Mouse (Mus musculus) midbrain, postnatal 0 days (tissue): ENCODE data around the gene Pcdh9. TPM values are rescaled to one million over a fixed set of nuclear protein-coding genes. Genes with fewer than 3 reads are reported as not detected.

Experiments used
- ATAC-seq: fragments of 200-750 bp; cut with Nextera tagmentation; 2 replicates; pipeline ENCODE4 v1.8.0; 2017; ENCODE audit warnings: moderate number of reproducible peaks, mild to moderate bottlenecking, moderate TSS enrichment, moderate library complexity; ENCODE audit not compliant: low FRiP score
- DNase-seq: peaks from one replicate; pipeline ENCODE4 v3.0.0-alpha.2; 2015; ENCODE audit warnings: low spot score
- H3K27ac ChIP-seq: fragments of 300-500 bp; sonication (generic); 2 replicates; pipeline ENCODE4 v1.5.1; 2014; ENCODE audit warnings: low read depth, mild to moderate bottlenecking, low read length, mixed read lengths
- H3K27me3 ChIP-seq: fragments of 300-500 bp; sonication (generic); 2 replicates; pipeline ENCODE4 v1.6.1; 2014; ENCODE audit warnings: low read length, control low read depth, mixed read lengths; ENCODE audit not compliant: insufficient read depth
- H3K36me3 ChIP-seq: fragments of 300-500 bp; sonication (generic); 2 replicates; pipeline ENCODE4 v1.6.1; 2014; ENCODE audit warnings: low read length, control low read depth, mixed read lengths; ENCODE audit not compliant: insufficient read depth
- H3K4me1 ChIP-seq: fragments of 300-500 bp; sonication (generic); 2 replicates; pipeline ENCODE4 v1.6.1; 2014; ENCODE audit warnings: mild to moderate bottlenecking, control low read depth, antibody characterized with exemption, low read length, mixed read lengths; ENCODE audit not compliant: insufficient read depth
- H3K4me2 ChIP-seq: fragments of 300-500 bp; sonication (generic); 2 replicates; pipeline ENCODE4 v1.6.1; 2014; ENCODE audit warnings: low read depth, mild to moderate bottlenecking, low read length, mixed read lengths; ENCODE audit not compliant: poor library complexity, severe bottlenecking
- H3K4me3 ChIP-seq: fragments of 300-500 bp; sonication (generic); 2 replicates; pipeline ENCODE4 v1.5.1; 2014; ENCODE audit warnings: low read depth, mild to moderate bottlenecking, low read length, moderate library complexity
- H3K9ac ChIP-seq: fragments of 300-500 bp; sonication (generic); replicated peaks from 2 replicates; pipeline ENCODE4 v1.6.1; 2014; ENCODE audit warnings: mild to moderate bottlenecking, low read length, moderate library complexity, mixed read lengths; ENCODE audit not compliant: poor library complexity, severe bottlenecking
- H3K9me3 ChIP-seq: fragments of 300-500 bp; sonication (generic); 2 replicates; pipeline ENCODE4 v1.6.1; 2016; ENCODE audit warnings: low read length, control low read depth
- CTCF ChIP-seq: IDR thresholded peaks from 2 replicates; pipeline ENCODE4 v1.5.1; 2016; ENCODE audit warnings: antibody characterized with exemption, mild to moderate bottlenecking
- WGBS: fragments of 180-500 bp; shearing (Covaris S2); extraction: QIAGEN DNeasy Blood & Tissue Kit; methylation state at CpG from one replicate; pipeline ENCODE4 v1.1.7; 2014; 5-methylcytosine and 5-hydroxymethylcytosine counted together
- polyA plus RNA-seq: library from polyadenylated mRNA; unstranded; fragments of >200 nt; fragmentation: Nextera tagmentation; extraction: Ambion mirVana; gene quantifications from 2 replicates; pipeline ENCODE4 v1.2.1, GENCODE M21; 2015
- total RNA-seq: library from RNA; depleted of rRNA; stranded (reverse); fragments of >200 nt; gene quantifications from 2 replicates; pipeline ENCODE4 v1.2.3, GENCODE M21; 2014

The Pcdh9 gene
- total and polyA plus RNA-seq, 2 experiments from 2014 or later, result 149 to 164 TPM

- ATAC-seq, result no peak
- no peaks in the 10 kb centered on the region for H3K36me3 ChIP-seq
Measured at GRCm38 (mm10) chr14:93385090-93385489, 505.4 kb downstream of the Pcdh9 start.

DNA sequence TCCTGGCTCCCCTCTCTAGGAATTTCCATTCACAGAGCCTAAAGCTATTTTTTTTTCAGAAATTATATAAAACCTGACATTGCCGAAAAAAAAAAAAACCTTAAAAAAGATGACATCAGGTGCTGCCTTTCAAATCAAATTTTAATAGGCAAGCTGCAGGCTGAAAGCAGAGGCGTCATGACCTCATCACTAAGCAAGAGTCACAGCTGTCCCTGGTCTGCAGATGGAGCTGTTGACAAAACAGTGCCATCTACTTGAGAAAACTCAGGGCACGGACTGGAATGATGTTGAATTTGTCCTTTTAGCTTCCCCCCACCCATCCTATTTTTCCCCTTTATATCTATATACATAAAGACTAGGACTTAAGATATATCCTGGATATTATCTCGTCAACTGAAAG lies 509.3 kb downstream of the Pcdh9 start:
- H3K9ac ChIP-seq, result no peak overlapping the region
- H3K27me3 ChIP-seq, result no peaks in the 10 kb centered on the region
- no peaks in the 10 kb centered on the region for H3K9me3 ChIP-seq
- 42% methylated on average over 4 of the region's 4 CpGs for WGBS
- H3K4me2 ChIP-seq, result no peak overlapping the region
- DNase-seq (peak; percentile 79), ATAC-seq (no peak)
- peak; percentile 69 for TF ChIP-seq CTCF
- H3K4me1 ChIP-seq, result no peaks in the 10 kb centered on the region
- H3K4me3 ChIP-seq, result no peak overlapping the region
- H3K27ac ChIP-seq, result no peak overlapping the region
- H3K36me3 ChIP-seq, result no peaks in the 10 kb centered on the region

More at GRCm38 (mm10) chr14:93385090-93385489, 505.4 kb downstream of the Pcdh9 start:
- H3K9me3 ChIP-seq, result no peaks in the 10 kb centered on the region
- TF ChIP-seq CTCF, result no peak
- no peaks in the 10 kb centered on the region for H3K4me1 ChIP-seq
- DNase-seq, result peak; percentile 80
- no peaks in the 10 kb centered on the region for H3K27me3 ChIP-seq
- no peak overlapping the region for H3K9ac ChIP-seq
- 85% methylated on average over 2 of the region's 2 CpGs for WGBS
- no peak overlapping the region for H3K4me3 ChIP-seq
- no peak overlapping the region for H3K27ac ChIP-seq
- no peak overlapping the region for H3K4me2 ChIP-seq

DNA sequence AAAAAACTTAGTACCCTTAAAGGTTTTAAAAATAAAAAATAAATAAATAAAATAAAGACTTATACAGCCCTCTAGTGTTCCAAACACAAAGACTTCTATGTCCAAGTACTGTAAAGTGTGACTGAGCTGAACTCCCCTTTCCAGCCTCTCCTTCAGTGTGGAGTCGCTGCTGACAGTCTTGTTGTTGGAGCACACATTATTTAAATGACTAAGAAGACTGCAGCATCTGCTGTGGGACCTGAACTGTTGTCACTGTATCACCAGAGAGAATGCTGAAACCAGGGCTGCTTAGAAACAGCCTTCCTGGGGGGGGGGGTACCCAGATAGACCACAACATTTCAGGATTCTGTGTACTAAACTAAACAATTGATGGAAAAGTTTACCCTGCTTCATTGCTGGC lies 509.7 kb downstream of the Pcdh9 start:
- no peak overlapping the region for H3K9ac ChIP-seq
- H3K9me3 ChIP-seq, result no peaks in the 10 kb centered on the region
- no peaks in the 10 kb centered on the region for H3K27me3 ChIP-seq
- H3K4me3 ChIP-seq, result no peak overlapping the region
- H3K27ac ChIP-seq, result no peak overlapping the region
- 29% methylated on average over 1 of the region's 1 CpGs for WGBS
- no peaks in the 10 kb centered on the region for H3K4me1 ChIP-seq
- no peak overlapping the region for H3K4me2 ChIP-seq
- DNase-seq (peak; percentile 51), ATAC-seq (no peak)
- TF ChIP-seq CTCF, result peak; percentile 29
- H3K36me3 ChIP-seq, result no peaks in the 10 kb centered on the region

DNA sequence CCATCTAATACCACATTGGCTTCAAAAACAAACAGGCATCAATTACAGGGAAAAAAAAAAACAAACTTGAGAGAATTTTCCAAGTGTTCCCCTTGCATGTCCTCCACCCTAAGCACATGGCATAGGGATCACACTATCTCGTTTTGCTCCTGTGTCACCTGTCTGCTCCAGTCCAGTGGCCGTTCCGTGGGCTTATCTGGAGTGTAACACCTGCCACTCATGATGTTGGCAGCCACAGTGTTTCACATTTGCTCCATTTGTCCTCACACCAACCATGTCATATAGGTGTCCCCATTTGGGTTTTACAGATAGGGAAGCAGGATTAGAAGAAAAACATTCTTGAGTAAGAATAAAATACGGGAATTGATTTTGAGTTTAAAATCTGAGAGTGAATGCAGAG lies 514.3 kb downstream of the Pcdh9 start:
- H3K4me2 ChIP-seq, result no peak overlapping the region

GRCm38 (mm10) chr14:93374181-93374580 lies 516.3 kb downstream of the Pcdh9 start:
- ATAC-seq (no peak), DNase-seq (no peak)
- Histone ChIP-seq H3K27me3 (no peaks in the 10 kb centered on the region), H3K9me3 (no peaks in the 10 kb centered on the region), H3K4me1 (no peaks in the 10 kb centered on the region), H3K27ac (no peak overlapping the region), H3K36me3 (no peaks in the 10 kb centered on the region), H3K9ac (no peak overlapping the region), H3K4me2 (no peak overlapping the region), H3K4me3 (no peak overlapping the region)
- no peak for TF ChIP-seq CTCF
- 78% methylated on average over 4 of the region's 4 CpGs for WGBS

More for the DNA sequence above, 514.3 kb downstream of the Pcdh9 start:
- 82% methylated on average over 4 of the region's 4 CpGs for WGBS
- no peaks in the 10 kb centered on the region for H3K9me3 ChIP-seq
- no peaks in the 10 kb centered on the region for H3K27me3 ChIP-seq
- DNase-seq (no peak), ATAC-seq (no peak)
- no peak overlapping the region for H3K4me3 ChIP-seq
- no peak overlapping the region for H3K9ac ChIP-seq
- TF ChIP-seq CTCF, result no peak
- no peak overlapping the region for H3K27ac ChIP-seq
- H3K4me1 ChIP-seq, result no peaks in the 10 kb centered on the region
- no peaks in the 10 kb centered on the region for H3K36me3 ChIP-seq

- no peak for DNase-seq
- H3K4me1 ChIP-seq, result no peaks in the 10 kb centered on the region
Measured at GRCm38 (mm10) chr14:93354150-93354549, 536.3 kb downstream of the Pcdh9 start.

More at GRCm38 (mm10) chr14:93354150-93354549, 536.3 kb downstream of the Pcdh9 start:
- H3K9me3 ChIP-seq, result no peaks in the 10 kb centered on the region
- TF ChIP-seq CTCF, result peak; percentile 18; the same call in 1 of the 2 replicates
- 93% methylated on average over 3 of the region's 3 CpGs for WGBS
- no peak overlapping the region for H3K4me3 ChIP-seq
- no peaks in the 10 kb centered on the region for H3K36me3 ChIP-seq
- H3K4me2 ChIP-seq, result no peak overlapping the region
- ATAC-seq, result no peak
- no peak overlapping the region for H3K27ac ChIP-seq
- H3K9ac ChIP-seq, result no peak overlapping the region
- no peaks in the 10 kb centered on the region for H3K27me3 ChIP-seq
